Mouse (Mus musculus) Muller cell, postnatal 12 days (primary cell): ENCODE data around the gene Mta3.
"Not testable (repeated sequence)": the region's sequence is repeated elsewhere in the genome, so short reads cannot be mapped to it uniquely, and the experiment has no call there.

Source experiments
- DNase-seq: peaks from one replicate; pipeline ENCODE4 v3.0.0-alpha.2; 2015; ENCODE audit errors: inconsistent ontology term

Mta3 gene

DNA sequence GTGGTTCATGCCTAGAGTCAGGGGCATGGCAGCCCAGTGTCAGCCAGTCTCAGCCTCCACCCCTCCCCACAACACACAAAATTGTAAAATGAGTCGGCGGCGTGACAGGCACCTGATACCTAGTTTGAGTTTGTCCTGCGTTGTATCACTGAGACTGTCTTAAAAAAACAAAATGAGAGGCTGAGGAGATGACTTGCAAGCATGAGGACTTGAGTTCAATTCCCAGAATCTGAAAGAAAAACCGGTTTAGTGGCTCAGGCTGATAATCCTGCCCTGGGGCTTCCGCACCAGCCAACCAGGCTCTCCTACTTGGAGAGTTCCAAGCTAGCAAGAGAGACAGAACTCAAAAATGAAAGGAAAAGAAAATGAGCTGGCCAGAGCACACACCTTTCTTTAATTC, 2.9 kb downstream of the Mta3 start:
- no peak for DNase-seq

DNA sequence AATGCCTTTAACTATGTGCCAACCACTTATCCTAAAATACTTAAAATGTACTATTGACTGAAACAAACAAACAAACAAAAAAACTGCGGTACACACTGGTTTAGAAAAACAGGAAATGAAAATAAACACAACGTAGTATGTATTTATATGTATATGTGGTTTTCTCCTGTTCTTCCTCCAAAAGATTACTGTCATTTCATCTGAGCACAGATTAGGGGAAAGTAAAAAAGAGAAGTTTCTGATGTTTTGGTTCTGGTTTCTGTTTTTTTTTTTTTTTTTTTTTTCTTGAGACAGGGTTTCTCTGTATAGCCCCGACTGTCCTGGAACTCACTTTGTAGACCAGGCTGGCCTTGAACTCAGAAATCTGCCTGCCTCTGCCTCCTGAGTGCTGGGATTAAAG, 3.6 kb downstream of the Mta3 start:
- DNase-seq, result not testable (repeated sequence)

DNA sequence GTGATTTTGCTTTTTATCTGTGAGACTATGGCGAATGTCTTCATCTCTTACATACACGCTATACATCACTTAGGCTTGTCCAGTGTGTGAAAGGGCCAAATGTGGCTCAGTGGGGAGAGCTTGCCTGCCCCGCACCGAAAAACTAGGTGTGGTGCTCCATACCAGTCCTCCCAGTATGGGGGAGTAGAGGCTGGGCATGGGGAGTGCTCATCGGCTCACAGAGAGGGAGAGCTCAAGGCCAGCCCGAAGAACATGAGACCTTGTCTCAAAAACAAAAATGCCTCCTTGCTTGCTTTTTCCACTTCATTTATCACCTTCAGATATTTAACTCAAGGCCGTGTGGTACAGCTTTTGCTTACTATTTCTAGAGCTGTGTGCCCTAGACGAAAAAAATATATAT, 4.7 kb downstream of the Mta3 start:
- no peak for DNase-seq

DNA sequence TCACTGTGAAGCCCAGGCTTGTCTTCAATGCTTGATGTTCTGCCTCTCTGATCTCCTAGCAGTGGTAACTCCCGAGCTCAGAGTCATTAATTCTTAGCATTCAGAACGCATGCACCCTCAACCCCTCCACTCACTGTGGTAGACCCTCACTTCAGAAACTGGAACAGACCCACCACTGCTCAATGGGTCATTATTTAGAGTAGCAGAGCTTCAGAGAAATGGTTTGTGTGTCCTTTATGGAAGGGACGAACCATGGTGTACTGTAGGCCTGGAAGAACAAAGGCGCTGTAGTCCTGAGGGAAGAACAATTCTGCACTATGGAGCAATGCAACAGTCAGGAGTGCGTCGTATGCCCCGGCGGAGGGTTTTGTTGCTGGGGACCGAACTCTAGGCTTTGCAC, 6.4 kb downstream of the Mta3 start:
- no peak for DNase-seq

DNA sequence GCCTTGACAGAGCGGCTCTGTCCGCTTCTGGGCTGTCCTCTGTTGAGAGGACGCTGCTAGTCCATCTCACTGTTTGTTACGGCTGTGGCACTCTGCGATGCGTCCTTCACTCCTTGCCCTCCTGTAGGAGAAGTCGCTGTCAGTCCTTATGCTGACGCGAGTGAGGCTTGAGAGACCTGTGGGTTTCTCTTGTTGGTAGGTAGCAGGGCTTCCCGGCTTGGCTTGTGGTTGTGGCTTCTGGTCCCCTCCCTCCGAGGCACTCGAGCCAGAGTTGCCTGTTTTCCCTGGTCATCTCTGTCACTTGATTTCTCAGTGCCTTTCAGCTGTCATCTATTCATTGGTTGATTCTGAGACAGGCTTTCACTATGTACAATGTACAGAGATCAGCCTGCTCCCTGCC, 14.5 kb downstream of the Mta3 start:
- no peak for DNase-seq

DNA sequence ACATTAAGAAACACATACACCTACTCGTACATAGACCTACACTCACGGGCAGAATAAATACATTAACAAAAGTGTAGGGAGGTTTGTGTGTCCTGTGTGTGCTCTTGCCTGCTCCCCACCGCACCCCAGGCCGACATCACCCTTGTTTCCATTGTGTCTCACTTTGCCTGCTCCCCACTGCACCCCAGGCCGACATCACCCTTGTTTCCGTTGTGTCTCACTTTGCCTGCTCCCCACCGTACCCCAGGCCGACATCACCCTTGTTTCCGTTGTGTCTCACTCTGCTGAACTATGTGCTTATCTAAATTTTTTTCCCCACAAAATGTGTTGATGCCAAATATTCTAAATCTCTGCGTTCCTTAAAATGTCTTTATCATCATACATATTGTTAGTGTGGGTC, 15.2 kb downstream of the Mta3 start:
- no peak for DNase-seq

DNA sequence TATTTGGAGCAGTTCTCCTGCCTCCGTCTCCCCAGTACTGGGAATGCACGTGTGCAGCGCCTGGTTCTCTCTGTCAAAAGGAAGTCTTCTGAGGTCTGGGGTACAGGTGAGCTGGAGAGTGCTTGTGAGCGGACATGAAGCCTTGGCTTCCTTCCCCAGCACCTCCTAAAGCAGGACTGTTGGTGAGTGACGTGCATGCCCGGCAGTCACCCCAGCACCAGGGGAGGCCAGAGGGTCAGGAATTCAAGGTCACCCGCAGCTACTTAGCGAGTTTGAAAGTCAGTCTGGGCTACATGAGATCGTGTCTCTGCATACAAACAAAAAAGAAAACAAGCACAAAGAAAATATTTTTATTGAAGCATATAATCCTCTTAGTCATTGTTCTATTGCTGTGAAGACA, 17.1 kb downstream of the Mta3 start:
- DNase-seq, result no peak

DNA sequence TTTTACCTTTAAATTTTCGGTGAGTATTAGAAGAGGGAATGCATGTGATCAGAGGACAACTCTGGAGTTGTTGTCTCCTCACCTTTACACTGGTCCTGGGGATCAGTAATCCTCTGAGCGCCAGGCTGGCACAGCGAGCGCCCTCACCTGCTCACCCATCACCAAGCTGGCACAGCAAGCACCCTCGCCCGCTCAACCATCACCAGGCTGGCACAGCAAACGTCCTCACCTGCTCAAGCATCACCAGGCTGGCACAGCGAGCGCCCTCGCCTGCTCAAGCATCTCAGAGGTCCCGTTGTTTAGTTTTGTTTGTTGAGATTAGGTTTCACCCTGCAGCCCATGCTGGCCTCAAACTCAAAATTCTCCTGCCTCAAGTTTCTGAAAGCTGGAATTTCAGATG, 20.5 kb downstream of the Mta3 start:
- DNase-seq, result no peak

DNA sequence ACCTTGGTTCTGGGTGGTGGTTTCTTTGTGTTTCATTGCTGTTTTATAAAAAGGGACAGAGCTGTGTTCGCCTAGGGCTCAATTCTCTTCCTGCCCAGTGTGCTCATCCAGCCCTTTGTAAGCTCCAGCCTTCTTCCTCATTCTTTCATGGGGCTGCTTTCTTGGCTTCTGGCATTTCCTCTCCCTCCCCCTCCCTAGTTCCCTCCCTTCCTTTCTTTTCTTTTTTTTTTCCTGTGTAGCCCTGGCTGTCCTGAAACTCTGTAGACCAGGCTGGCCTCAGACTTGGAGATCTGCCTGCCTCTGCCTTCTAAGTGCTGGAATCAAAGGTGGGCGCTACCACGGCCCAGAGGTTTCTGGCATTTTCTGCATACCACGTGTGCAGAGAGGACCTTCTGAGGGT, 21.7 kb downstream of the Mta3 start:
- no peak for DNase-seq

DNA sequence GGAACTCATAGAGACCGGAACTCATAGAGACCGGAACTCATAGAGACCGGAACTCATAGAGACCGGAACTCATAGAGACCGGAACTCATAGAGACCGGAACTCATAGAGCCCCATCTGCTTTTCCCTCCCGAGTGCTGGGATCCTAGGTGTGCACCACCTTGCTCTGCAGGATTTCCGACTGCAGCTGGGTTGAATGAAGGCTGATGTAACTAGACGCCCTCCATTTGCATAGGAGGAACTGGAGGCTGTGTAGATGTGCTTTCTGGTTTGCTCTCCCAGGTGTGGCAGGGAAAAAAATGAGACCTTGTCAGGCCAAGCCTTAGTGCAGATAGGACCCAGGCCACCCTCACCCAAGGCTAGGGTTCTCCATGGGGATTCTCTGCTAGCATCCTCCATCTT, 23.1 kb downstream of the Mta3 start:
- no peak for DNase-seq

DNA sequence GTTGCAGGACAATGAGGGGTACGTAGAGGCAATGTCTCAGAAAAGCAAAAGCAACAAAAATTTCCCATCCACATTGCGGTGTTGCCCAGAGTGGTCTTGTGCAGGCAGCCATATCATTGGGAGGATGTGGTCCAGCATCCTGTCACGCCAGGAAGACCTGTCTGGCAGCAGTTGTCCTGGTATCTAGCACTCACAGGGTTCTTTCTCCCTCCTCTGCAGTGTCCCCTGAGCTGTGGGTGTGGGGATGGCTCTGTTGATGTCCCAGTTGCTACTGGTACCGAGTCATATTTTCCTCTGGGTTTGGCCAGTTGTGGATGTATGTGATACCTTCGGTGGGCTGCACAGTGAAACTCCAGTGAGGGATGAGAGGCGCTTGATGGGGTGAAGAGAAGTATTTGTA, 24.2 kb downstream of the Mta3 start:
- no peak for DNase-seq

DNA sequence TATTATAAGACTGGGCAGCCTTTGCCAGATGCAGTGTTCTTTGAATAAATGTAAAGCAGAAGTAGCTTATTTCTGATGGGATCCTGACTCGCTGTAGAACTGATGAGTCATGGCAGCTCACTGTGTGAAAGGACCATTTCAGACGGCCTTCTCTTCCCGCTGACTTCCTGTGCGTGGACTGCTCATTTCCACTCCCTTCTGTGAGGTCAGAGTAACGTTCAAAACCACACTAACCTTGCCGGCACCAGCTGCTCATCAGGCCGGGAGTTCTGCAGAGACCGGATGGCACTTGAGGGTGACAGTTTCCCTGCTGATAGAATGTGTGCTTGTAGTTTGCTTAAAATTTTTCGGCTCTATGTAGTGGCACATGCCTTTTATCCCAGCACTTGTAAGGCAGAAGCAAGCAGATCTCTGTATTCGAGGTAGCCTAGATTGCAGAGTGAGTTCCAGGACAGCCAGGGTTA, 26.2 kb downstream of the Mta3 start:
- peak; percentile 36 for DNase-seq

DNA sequence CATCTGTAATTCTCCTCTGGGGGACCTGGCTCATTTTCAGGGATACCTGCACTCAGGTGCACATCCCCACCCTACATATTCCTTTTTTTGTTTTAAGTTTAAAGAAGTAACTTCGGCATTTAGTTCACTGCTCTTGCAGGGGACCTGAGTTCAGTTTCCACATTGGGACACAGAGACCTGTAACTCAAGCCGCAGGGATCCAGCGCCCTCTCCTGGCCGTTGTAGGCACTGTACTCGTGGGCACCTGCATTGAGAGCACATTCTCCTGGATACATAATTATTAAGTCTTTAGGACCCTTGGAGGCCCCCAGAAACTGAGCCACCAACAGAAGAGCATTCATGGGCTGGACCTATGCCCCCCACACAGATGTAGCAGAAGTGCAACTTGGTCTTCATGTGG, 26.8 kb downstream of the Mta3 start:
- no peak for DNase-seq

DNA sequence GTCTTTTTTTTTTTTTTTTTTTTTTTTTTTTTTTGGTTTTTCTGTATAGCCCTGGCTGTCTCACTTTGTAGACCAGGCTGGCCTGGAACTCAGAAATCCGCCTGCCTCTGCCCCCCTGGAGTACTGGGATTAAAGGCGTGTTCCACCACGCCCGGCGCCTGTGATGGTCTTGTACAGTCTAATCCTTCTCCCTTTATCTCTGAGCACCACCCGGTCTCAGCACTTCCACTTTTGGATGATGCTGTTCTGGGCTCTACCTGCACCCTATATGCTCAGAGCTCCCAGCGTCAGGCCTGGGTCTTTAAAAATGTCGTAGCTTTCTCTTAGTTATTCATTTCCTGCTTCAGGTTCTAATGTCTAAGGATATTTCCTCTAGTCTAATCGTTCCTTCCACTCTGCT, 30.7 kb downstream of the Mta3 start:
- DNase-seq, result no peak

DNA sequence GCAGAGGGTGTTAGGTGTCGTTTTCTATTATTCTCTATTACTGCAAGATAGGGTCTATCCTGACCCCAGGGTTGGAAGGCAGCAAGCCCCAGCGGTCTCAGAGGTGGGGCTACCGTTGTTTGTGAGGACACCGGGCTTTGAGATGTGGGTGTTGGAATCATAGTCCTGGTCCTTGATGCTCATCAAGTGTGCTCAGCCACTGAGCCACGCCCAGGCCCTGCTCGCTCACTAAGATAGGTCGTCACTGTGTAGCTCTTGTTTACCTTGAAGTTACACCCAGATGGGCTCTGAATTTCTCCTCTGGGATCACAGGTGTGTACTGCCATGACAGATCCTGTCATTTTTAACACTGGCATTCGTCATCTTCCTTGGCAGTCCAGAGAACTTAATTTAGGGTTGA, 31.8 kb downstream of the Mta3 start:
- no peak for DNase-seq

DNA sequence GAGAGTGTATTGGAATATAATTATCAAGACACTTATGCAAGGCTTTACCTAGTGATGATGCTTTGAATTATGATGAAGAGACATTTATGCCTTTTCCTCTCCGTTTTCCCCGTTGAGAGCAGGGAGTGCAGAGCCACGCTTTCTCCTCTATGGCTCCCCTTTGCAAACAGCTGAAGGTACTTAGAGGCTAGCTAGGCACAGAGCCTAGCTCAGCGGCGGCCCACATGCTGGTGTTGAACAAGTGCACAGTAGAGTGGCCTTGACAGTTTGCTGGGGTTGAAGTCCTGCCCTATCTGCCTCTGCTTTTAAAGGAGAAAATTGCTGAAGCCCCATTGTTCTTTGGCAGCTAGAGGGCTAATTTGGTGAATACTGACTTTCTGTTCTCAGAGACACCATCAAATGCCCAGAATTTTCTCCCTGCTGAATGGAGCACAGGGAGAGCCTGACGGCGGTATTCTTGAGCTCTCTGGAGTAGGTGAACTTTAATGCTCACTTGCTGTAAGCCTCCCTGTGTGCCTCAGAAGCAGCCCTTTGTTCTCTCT, 34.2 kb downstream of the Mta3 start:
- peak; percentile 34 for DNase-seq

DNA sequence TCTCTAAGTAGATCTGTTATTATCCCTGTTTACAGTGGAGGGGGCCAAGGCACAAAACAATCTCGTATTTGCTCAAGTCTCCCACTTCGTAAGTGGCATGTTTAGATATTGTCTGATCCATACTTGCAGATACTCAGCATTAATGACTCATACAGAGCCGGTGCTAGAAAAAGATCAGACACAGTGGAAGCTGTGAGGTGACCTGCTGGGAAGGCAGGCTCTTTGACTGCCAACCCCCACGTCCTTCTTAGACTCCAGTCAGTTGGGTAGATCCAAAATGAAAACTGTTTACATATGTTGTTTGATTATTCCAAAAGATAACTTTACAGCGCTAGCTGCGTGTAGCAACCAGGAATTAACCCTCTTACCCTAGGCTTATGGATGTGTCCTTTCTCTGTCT, 35.3 kb downstream of the Mta3 start:
- no peak for DNase-seq

DNA sequence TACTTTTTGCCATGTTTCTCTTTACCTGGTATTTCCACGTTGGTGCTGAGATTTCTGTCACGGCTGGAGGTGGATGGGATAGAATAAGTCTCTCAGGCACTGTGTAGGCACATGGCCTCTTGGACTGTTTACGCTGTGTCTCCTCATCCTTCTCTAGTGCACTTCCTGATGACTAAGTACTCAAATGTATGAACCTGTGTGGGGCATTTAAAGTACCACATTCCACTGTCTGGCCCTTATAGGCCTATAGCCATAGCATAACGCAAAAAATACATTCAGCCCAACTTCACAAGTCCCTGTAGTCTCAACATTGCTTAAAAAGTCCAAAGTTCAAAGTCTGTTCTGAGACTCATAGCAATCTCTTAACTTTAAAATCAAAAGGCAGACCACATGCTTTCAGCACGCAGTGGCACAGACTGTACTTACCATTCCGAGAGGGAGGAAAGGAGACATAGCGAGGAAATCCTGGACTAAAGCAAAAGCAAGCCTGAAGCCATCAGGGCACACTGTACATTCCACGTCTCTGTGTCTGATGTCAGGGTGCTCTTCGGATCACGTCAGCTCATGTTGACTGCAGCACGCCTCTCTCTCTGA, 38.4 kb downstream of the Mta3 start:
- DNase-seq, result no peak

DNA sequence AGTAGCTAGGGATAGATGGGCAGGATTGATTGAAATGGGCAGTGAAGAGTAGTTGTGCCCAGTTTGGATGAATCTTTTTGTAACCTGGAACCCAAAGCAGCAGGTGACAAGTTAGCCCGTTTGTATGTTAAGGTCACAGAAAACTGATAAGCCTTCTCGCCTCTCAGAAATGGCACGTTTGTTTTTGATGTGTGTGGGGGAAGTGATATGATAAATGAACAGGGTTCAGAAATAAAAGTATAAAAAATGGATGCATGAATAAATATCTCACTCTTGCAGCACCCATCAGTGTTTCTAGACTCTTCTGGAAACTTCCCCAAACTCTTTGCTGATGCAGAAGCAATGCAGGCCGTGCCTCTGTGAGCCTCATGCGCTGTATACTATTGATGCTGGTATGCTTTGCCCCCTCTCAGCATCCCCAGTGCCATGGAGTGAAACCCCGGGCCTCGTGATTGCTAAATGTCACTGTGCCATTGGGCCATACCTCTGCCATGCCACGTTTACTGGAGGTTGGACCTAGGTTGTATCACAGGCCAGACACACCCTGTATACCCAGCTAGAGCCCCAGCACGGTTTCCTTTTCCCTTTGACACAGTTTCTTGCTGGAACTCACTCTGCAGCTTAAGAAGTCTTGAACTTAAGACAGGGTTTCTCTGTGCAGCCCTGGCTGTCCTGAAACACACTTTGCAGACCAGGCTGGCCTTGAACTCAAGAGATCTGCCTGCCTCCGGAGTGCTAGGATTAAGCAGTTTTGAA, 41.6 kb downstream of the Mta3 start:
- no peak for DNase-seq

DNA sequence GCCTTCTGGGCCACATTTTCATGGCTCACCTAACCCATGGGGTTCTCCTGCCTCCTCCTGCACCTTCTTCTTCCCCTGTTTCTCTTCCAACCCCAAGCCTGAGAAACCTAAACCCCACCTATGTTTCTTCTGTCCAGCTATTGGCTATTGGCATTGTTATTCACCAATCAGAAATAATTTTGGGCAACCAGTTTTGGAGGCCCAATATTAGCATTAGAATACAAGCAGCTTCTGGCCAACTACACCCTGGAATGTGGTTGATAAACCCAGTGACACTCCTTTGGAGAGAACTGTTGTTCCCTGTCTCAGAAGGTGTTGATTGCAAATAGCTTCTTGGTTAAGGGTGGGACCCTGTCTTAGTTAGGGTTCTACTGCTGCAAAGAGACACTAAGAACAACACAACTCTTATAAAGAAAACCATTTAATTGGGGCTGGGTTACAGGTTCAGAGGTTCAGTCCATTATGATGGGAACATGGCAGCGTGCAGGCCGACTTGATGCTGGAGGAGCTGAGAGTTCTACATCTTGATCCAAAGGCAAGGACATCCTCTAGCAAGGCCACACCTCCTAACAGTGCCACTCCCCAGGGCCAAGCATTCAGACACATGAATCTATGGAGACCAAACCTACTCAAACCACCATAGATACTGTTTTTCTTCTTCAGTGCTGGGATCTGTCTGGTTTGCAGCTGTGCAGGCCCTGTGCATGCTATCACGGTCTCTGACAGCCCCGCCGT, 44.4 kb downstream of the Mta3 start:
- DNase-seq, result no peak

DNA sequence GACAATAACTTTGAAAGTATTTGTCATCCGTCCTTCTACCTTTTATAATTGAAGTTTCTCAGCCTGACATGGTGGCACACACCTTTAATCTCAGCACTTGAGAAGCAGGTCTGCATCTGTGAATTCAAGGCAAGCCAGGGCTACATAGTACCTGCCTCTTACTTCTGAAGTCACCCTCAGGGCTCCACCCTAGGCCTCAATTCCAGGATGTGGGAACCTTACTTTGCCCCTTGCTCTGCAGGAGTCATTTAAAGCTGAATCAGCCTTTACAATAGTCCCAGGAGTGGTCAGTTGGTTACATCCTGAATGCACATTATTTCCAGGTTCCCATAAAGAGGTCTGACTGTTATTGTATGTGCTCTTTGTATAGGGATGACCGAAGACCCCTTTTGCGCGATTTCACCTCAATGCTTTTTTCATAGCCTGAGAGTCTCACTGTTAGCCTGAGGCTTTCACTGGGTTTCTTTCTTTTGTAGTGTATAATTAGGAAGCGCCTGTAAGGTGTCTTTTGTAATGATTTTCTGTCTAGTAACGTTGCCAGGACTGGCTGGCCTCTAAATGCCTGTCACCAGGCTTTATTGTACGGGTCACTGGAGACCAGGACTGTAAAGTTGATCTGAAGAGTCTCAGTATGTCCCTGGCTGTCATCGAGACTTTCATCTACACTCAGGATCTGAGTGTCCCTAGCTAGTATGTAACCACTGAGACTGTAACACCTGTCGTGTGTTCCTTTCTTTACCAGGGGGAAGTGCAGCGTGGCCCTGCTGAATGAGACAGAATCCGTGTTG, 47.3 kb downstream of the Mta3 start:
- DNase-seq, result no peak

DNA sequence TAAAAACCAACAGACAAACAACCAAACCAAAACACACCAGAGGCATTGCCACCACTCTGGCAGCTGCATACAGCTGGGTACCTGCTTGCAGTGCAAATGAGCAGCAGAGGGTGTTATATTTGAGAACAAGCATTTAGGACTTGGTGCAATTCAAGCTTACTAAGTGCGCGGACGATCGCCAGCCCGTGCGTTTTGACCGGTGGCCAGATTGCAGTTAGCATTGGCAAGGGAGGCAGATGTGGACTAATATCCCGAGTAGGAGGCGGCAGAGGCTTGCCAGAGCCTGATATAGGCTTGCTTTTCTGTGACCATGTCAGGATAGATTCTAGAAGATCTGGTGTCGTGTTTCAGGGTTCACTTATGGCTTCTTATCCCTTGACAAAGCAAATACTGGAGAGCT, 52.1 kb downstream of the Mta3 start:
- no peak for DNase-seq
